Comparison of ENCODE assay signal across 10 mouse cellular contexts in the genomic region with DNA sequence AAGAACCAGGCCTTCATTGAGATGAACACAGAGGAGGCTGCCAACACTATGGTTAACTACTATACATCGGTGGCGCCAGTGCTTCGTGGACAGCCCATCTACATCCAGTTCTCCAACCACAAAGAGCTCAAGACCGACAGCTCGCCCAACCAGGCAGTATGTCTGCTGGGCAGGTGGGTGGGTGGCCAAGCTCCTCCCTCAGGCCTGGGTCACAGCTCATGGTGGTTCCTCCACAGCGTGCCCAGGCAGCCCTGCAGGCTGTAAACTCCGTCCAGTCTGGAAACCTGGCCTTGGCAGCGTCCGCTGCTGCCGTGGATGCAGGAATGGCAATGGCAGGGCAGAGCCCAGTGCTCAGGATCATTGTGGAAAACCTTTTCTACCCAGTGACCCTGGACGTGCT. TPM values are rescaled to one million over a fixed set of nuclear protein-coding genes. Genes with fewer than 3 reads are reported as not detected.
A peak's percentile ranks its signal among the peaks of the same experiment; 100 is the strongest.
DNase-seq lines count a peak whose midpoint lies in the region; ATAC-seq and TF ChIP-seq lines count a peak whose summit lies in the region.
"Had no signal": no experiment of that assay in that cellular context is flagged by ENCODE, and none has a peak within 500 bp of the region (broad histone marks: within the 10 kb centered on the region; RNA-seq: fewer than 3 reads in every experiment).

No protein-coding gene starts in this region.

- no peak overlapping the region for H3K4me3 ChIP-seq in heart, embryonic 11.5 days (ENCODE audit: low read depth, low read length)
- H3K4me3 ChIP-seq in kidney, adult 2 months (ENCODE audit: insufficient read depth, low read depth, low read length), result no peak overlapping the region
- peak overlapping the region; percentile 21; the same call in 1 of the 2 replicates for H3K4me3 ChIP-seq in embryonic facial prominence, embryonic 10.5 days
- no peak overlapping the region for H3K4me3 ChIP-seq in intestine, embryonic 15.5 days (replicated peaks)
- H3K4me3 ChIP-seq: liver, embryonic 15.5 days had no signal

- peak; percentile 95 for DNase-seq in heart, adult 11 months
- peak; percentile 54 for DNase-seq in kidney, postnatal 10 days
- DNase-seq in kidney, adult 2 months, result no peak
- no peak for DNase-seq in embryonic facial prominence, embryonic 10.5 days (ENCODE audit: low spot score)
- DNase-seq in adrenal gland, postnatal 10 days, result no peak

- H3K4me1 ChIP-seq in heart, embryonic 11.5 days (ENCODE audit: control insufficient read depth, insufficient read depth, low read length), result peaks cover 29% of the 10 kb centered on the region
- peaks cover 62% of the 10 kb centered on the region for H3K4me1 ChIP-seq in kidney, adult 2 months (ENCODE audit: control insufficient read depth, insufficient read depth, low read length)
- peaks cover 40% of the 10 kb centered on the region for H3K4me1 ChIP-seq in embryonic facial prominence, embryonic 10.5 days
- H3K4me1 ChIP-seq in intestine, embryonic 15.5 days (replicated peaks), result peaks cover 57% of the 10 kb centered on the region

- TF ChIP-seq POLR2A in kidney, adult 2 months (IDR thresholded peaks at IDR 0.05; ENCODE audit: low read depth, low read length), result no peak

- no peaks in the 10 kb centered on the region for H3K9me3 ChIP-seq in heart, embryonic 11.5 days (replicated peaks; ENCODE audit: control insufficient read depth, low read length)
- H3K9me3 ChIP-seq in embryonic facial prominence, embryonic 10.5 days, result no peaks in the 10 kb centered on the region
- H3K9me3 ChIP-seq in intestine, embryonic 15.5 days, result no peaks in the 10 kb centered on the region
- H3K9me3 ChIP-seq: liver, embryonic 15.5 days; midbrain, embryonic 12.5 days had no signal

- WGBS in heart, embryonic 11.5 days (ENCODE audit: insufficient replicate concordance), result 87% methylated on average over 11 of the region's 11 CpGs
- WGBS in kidney, adult 2 months, result 40% methylated on average over 11 of the region's 11 CpGs
- 88% methylated on average over 11 of the region's 11 CpGs for WGBS in embryonic facial prominence, embryonic 10.5 days
- 77% methylated on average over 11 of the region's 11 CpGs for WGBS in intestine, embryonic 15.5 days

- H3K27ac ChIP-seq in heart, embryonic 11.5 days (ENCODE audit: low read depth, low read length), result no peak overlapping the region
- no peak overlapping the region for H3K27ac ChIP-seq in kidney, adult 2 months (ENCODE audit: insufficient read depth, low read depth, low read length)
- no peak overlapping the region for H3K27ac ChIP-seq in embryonic facial prominence, embryonic 10.5 days (replicated peaks)
- no peak overlapping the region for H3K27ac ChIP-seq in intestine, embryonic 15.5 days
- H3K27ac ChIP-seq: liver, embryonic 15.5 days had no signal

- no peak overlapping the region for H3K4me2 ChIP-seq in heart, embryonic 11.5 days
- peak overlapping the region; percentile 79; the same call in 1 of the 2 replicates for H3K4me2 ChIP-seq in intestine, embryonic 15.5 days (replicated peaks)

- TF ChIP-seq CTCF in kidney, adult 2 months (conservative IDR thresholded peaks at IDR 0.05; ENCODE audit: insufficient read depth, insufficient read length, low read depth, low read length), result no peak

- no peak overlapping the region for H3K9ac ChIP-seq in heart, embryonic 11.5 days (ENCODE audit: low read depth, low read length)
- H3K9ac ChIP-seq in intestine, embryonic 15.5 days, result no peak overlapping the region
- H3K9ac ChIP-seq: liver, embryonic 15.5 days had no signal

- H3K27me3 ChIP-seq in heart, embryonic 11.5 days (ENCODE audit: control insufficient read depth, insufficient read depth, low read length), result no peaks in the 10 kb centered on the region
- H3K27me3 ChIP-seq in kidney, adult 2 months (replicated peaks; ENCODE audit: control insufficient read depth, insufficient read depth, low read length), result no peaks in the 10 kb centered on the region
- H3K27me3 ChIP-seq in embryonic facial prominence, embryonic 10.5 days (replicated peaks; ENCODE audit: low read depth, poor library complexity, severe bottlenecking), result no peaks in the 10 kb centered on the region
- H3K27me3 ChIP-seq in intestine, embryonic 15.5 days (replicated peaks), result no peaks in the 10 kb centered on the region
- H3K27me3 ChIP-seq: liver, embryonic 15.5 days; midbrain, embryonic 12.5 days had no signal

- H3K36me3 ChIP-seq in heart, embryonic 11.5 days (ENCODE audit: control insufficient read depth, insufficient read depth, low read length), result peaks cover 41% of the 10 kb centered on the region
- peaks cover 20% of the 10 kb centered on the region for H3K36me3 ChIP-seq in kidney, adult 2 months (ENCODE audit: control insufficient read depth, insufficient read depth, low read length)
- peaks cover 86% of the 10 kb centered on the region for H3K36me3 ChIP-seq in embryonic facial prominence, embryonic 10.5 days (replicated peaks)
- peaks cover 45% of the 10 kb centered on the region for H3K36me3 ChIP-seq in intestine, embryonic 15.5 days

- no peak for ATAC-seq in heart, embryonic 11.5 days (replicated peaks; ENCODE audit: insufficient number of reproducible peaks, low FRiP score, low TSS enrichment)
- no peak for ATAC-seq in intestine, embryonic 15.5 days

RNA-seq across cellular contexts. Expression of gene Ptbp1, which starts 4.9 kb away (rescaled TPM):
- 112 TPM in 2 replicates for polyA plus RNA-seq in heart, embryonic 11.5 days (2014; fragmentation: Nextera tagmentation; extraction: Ambion mirVana)
- 184 and 198 TPM in 2 replicates for polyA plus RNA-seq in kidney, adult 2 months (2012; rRNA removed)
- polyA plus RNA-seq in embryonic facial prominence, embryonic 10.5 days (2016; fragmentation: Nextera tagmentation; extraction: Ambion mirVana), result 406 and 416 TPM in 2 replicates
- 307 and 314 TPM in 2 replicates for polyA plus RNA-seq in intestine, embryonic 15.5 days (2015; fragmentation: Nextera tagmentation; extraction: Ambion mirVana)
- total RNA-seq in adrenal gland, postnatal 10 days (2021), result 100 to 1,000 TPM; 267 to 270 TPM

RNA-seq across cellular contexts. Expression of gene Prtn3, which starts 15.2 kb away (rescaled TPM):
- 2.5 and 3.9 TPM in 2 replicates for polyA plus RNA-seq in heart, embryonic 11.5 days (2014; fragmentation: Nextera tagmentation; extraction: Ambion mirVana)
- polyA plus RNA-seq in kidney, adult 2 months (2012; rRNA removed), result 0.67 and 0.99 TPM in 2 replicates
- 9.3 and 12.3 TPM in 2 replicates for polyA plus RNA-seq in embryonic facial prominence, embryonic 10.5 days (2016; fragmentation: Nextera tagmentation; extraction: Ambion mirVana)
- 3.7 and 3.9 TPM in 2 replicates for polyA plus RNA-seq in intestine, embryonic 15.5 days (2015; fragmentation: Nextera tagmentation; extraction: Ambion mirVana)
- total RNA-seq in adrenal gland, postnatal 10 days (2021), result 1 to 10 TPM; 1.5 to 2.8 TPM

RNA-seq across cellular contexts. Expression of gene Plppr3, which starts 15.3 kb away (rescaled TPM):
- 14.1 and 14.3 TPM in 2 replicates for polyA plus RNA-seq in heart, embryonic 11.5 days (2014; fragmentation: Nextera tagmentation; extraction: Ambion mirVana)
- 2.7 and 3.2 TPM in 2 replicates for polyA plus RNA-seq in kidney, adult 2 months (2012; rRNA removed)
- 123 and 139 TPM in 2 replicates for polyA plus RNA-seq in embryonic facial prominence, embryonic 10.5 days (2016; fragmentation: Nextera tagmentation; extraction: Ambion mirVana)
- 31.3 and 32.7 TPM in 2 replicates for polyA plus RNA-seq in intestine, embryonic 15.5 days (2015; fragmentation: Nextera tagmentation; extraction: Ambion mirVana)
- total RNA-seq in adrenal gland, postnatal 10 days (2021), result 1 to 10 TPM; 3.4 to 4.3 TPM

RNA-seq across cellular contexts. Expression of gene Elane, which starts 26.9 kb away (rescaled TPM):
- 0.31 and 0.49 TPM in 2 replicates for polyA plus RNA-seq in heart, embryonic 11.5 days (2014; fragmentation: Nextera tagmentation; extraction: Ambion mirVana)
- polyA plus RNA-seq in kidney, adult 2 months (2012; rRNA removed), result 0.10 TPM in 1 of 2 replicates, not detected in the other
- polyA plus RNA-seq in embryonic facial prominence, embryonic 10.5 days (2016; fragmentation: Nextera tagmentation; extraction: Ambion mirVana), result 0.20 TPM in 1 of 2 replicates, not detected in the other
- 1.1 and 2.6 TPM in 2 replicates for polyA plus RNA-seq in intestine, embryonic 15.5 days (2015; fragmentation: Nextera tagmentation; extraction: Ambion mirVana)
- total RNA-seq in adrenal gland, postnatal 10 days (2021), result 1 to 10 TPM; 2.1 to 2.3 TPM
- total RNA-seq: ES-E14 had no signal
- polyA plus RNA-seq: midbrain, embryonic 12.5 days had no signal

RNA-seq across cellular contexts. Expression of gene Cfd, which starts 31.5 kb away (rescaled TPM):
- polyA plus RNA-seq in heart, embryonic 11.5 days (2014; fragmentation: Nextera tagmentation; extraction: Ambion mirVana), result not detected in 2 replicates
- polyA plus RNA-seq in kidney, adult 2 months (2012; rRNA removed), result 1,335 and 2,389 TPM in 2 replicates
- polyA plus RNA-seq in embryonic facial prominence, embryonic 10.5 days (2016; fragmentation: Nextera tagmentation; extraction: Ambion mirVana), result not detected in 2 replicates
- polyA plus RNA-seq in intestine, embryonic 15.5 days (2015; fragmentation: Nextera tagmentation; extraction: Ambion mirVana), result not detected in 2 replicates
- total RNA-seq in adrenal gland, postnatal 10 days (2021), result 100 to 1,000 TPM; 316 to 348 TPM
- total RNA-seq: ES-E14 had no signal
- polyA plus RNA-seq: liver, embryonic 15.5 days; midbrain, embryonic 12.5 days had no signal

Comparison
In these comparisons a context has a peak if more than half of its experiments do, and no peak if none do; other contexts are left out.
1. DNase-seq: peak in heart, adult 11 months (single experiment) and kidney, postnatal 10 days (single experiment); none in kidney, adult 2 months (single experiment), embryonic facial prominence, embryonic 10.5 days (single experiment) and adrenal gland, postnatal 10 days (single experiment).